Mouse (Mus musculus) lung, adult 2 months (tissue): Measurements from ENCODE around the gene Erc2.

ENCODE experiments used
- CTCF ChIP-seq: fragments of 200-500 bp; IDR thresholded peaks from 2 replicates; pipeline ENCODE4 v1.5.1; 2011; ENCODE audit warnings: mild to moderate bottlenecking, low read length, control low read depth; ENCODE audit not compliant: insufficient read depth
- POLR2A ChIP-seq: fragments of 200-500 bp; IDR thresholded peaks from 2 replicates; pipeline ENCODE4 v1.6.1; 2011; ENCODE audit warnings: low read depth, mild to moderate bottlenecking, control low read depth, low read length, borderline replicate concordance; ENCODE audit errors: extremely low read depth

- TF ChIP-seq CTCF (no peak), POLR2A (no peak)
Observed at GRCm38 (mm10) chr14:28231241-28231640, 609.0 kb downstream of the Erc2 start.
